Mouse (Mus musculus): ENCODE measurements around the gene Bend5. TPM values are rescaled to one million over a fixed set of nuclear protein-coding genes. Genes with fewer than 3 reads are reported as not detected.
A peak's percentile ranks its signal among the peaks of the same experiment; 100 is the strongest.

Gene Bend5
- polyA plus RNA-seq, 2 experiments: 38.2 to 58.3 TPM

GRCm38 (mm10) chr4:111447918-111448317 lies 33.1 kb downstream of the Bend5 start:
- no peak overlapping the region for H3K9ac ChIP-seq (ENCODE audit: low read depth, low read length, severe bottlenecking)
- H3K4me3 ChIP-seq (replicated peaks; ENCODE audit: low read length): no peak overlapping the region
- ATAC-seq (ENCODE audit: low FRiP score, low read depth) (no peak), DNase-seq (ENCODE audit: low spot score) (no peak)
- no peak overlapping the region for H3K4me2 ChIP-seq (replicated peaks; ENCODE audit: low read depth, low read length, severe bottlenecking)
- no peaks in the 10 kb centered on the region for H3K9me3 ChIP-seq (ENCODE audit: control insufficient read depth, low read length)
- TF ChIP-seq POLR2A (IDR thresholded peaks at IDR 0.05; ENCODE audit: borderline replicate concordance, extremely low read depth, insufficient read depth, insufficient read length): no peak
- no peak overlapping the region for H3K27ac ChIP-seq (replicated peaks; ENCODE audit: low read depth, low read length)
- no peaks in the 10 kb centered on the region for H3K27me3 ChIP-seq (ENCODE audit: control insufficient read depth, insufficient read depth, low read length)
- 88% methylated on average over 3 of the region's 3 CpGs for WGBS
- H3K4me1 ChIP-seq (ENCODE audit: control insufficient read depth, insufficient read depth, low read length): no peaks in the 10 kb centered on the region
- H3K36me3 ChIP-seq (ENCODE audit: control insufficient read depth, insufficient read depth, low read length): peaks cover 44% of the 10 kb centered on the region

GRCm38 (mm10) chr4:111448586-111448985 lies 33.8 kb downstream of the Bend5 start:
- H3K4me3 ChIP-seq (replicated peaks; ENCODE audit: low read length): no peak overlapping the region
- DNase-seq (ENCODE audit: low spot score) (no peak), ATAC-seq (ENCODE audit: low FRiP score, low read depth) (no peak)
- no peak for TF ChIP-seq POLR2A (IDR thresholded peaks at IDR 0.05; ENCODE audit: borderline replicate concordance, extremely low read depth, insufficient read depth, insufficient read length)
- no peaks in the 10 kb centered on the region for H3K9me3 ChIP-seq (ENCODE audit: control insufficient read depth, low read length)
- peaks cover 43% of the 10 kb centered on the region for H3K36me3 ChIP-seq (ENCODE audit: control insufficient read depth, insufficient read depth, low read length)
- 96% methylated on average over 4 of the region's 4 CpGs for WGBS
- no peaks in the 10 kb centered on the region for H3K4me1 ChIP-seq (ENCODE audit: control insufficient read depth, insufficient read depth, low read length)
- H3K27me3 ChIP-seq (ENCODE audit: control insufficient read depth, insufficient read depth, low read length): no peaks in the 10 kb centered on the region
- no peak overlapping the region for H3K9ac ChIP-seq (ENCODE audit: low read depth, low read length, severe bottlenecking)
- no peak overlapping the region for H3K27ac ChIP-seq (replicated peaks; ENCODE audit: low read depth, low read length)
- H3K4me2 ChIP-seq (replicated peaks; ENCODE audit: low read depth, low read length, severe bottlenecking): no peak overlapping the region

GRCm38 (mm10) chr4:111449442-111450199 lies 34.8 kb downstream of the Bend5 start:
- peaks cover 54% of the 10 kb centered on the region for H3K36me3 ChIP-seq (ENCODE audit: control insufficient read depth, insufficient read depth, low read length)
- no peak for TF ChIP-seq POLR2A (IDR thresholded peaks at IDR 0.05; ENCODE audit: borderline replicate concordance, extremely low read depth, insufficient read depth, insufficient read length)
- H3K4me1 ChIP-seq (ENCODE audit: control insufficient read depth, insufficient read depth, low read length): no peaks in the 10 kb centered on the region
- H3K27me3 ChIP-seq (ENCODE audit: control insufficient read depth, insufficient read depth, low read length): no peaks in the 10 kb centered on the region
- H3K4me2 ChIP-seq (replicated peaks; ENCODE audit: low read depth, low read length, severe bottlenecking): no peak overlapping the region
- WGBS: 76% methylated on average over 7 of the region's 7 CpGs
- DNase-seq (ENCODE audit: low spot score): no peak
- ATAC-seq (ENCODE audit: low FRiP score, low read depth): no peak
- H3K9me3 ChIP-seq (ENCODE audit: control insufficient read depth, low read length): no peaks in the 10 kb centered on the region
- no peak overlapping the region for H3K9ac ChIP-seq (ENCODE audit: low read depth, low read length, severe bottlenecking)
- 0 out of 2 replicates have a peak overlapping the region, but pooled peaks have one; percentile 19 for H3K27ac ChIP-seq (replicated peaks; ENCODE audit: low read depth, low read length)
- H3K4me3 ChIP-seq (replicated peaks; ENCODE audit: low read length): no peak overlapping the region

GRCm38 (mm10) chr4:111451283-111451918 lies 36.6 kb downstream of the Bend5 start:
- ATAC-seq (ENCODE audit: low FRiP score, low read depth) (no peak), DNase-seq (ENCODE audit: low spot score) (no peak)
- Histone ChIP-seq H3K9ac (ENCODE audit: low read depth, low read length, severe bottlenecking) (no peak overlapping the region), H3K4me3 (replicated peaks; ENCODE audit: low read length) (no peak overlapping the region), H3K27me3 (ENCODE audit: control insufficient read depth, insufficient read depth, low read length) (no peaks in the 10 kb centered on the region), H3K4me2 (replicated peaks; ENCODE audit: low read depth, low read length, severe bottlenecking) (no peak overlapping the region), H3K27ac (replicated peaks; ENCODE audit: low read depth, low read length) (no peak overlapping the region), H3K4me1 (ENCODE audit: control insufficient read depth, insufficient read depth, low read length) (no peaks in the 10 kb centered on the region), H3K9me3 (ENCODE audit: control insufficient read depth, low read length) (no peaks in the 10 kb centered on the region), H3K36me3 (ENCODE audit: control insufficient read depth, insufficient read depth, low read length) (peaks cover 62% of the 10 kb centered on the region)
- no peak for TF ChIP-seq POLR2A (IDR thresholded peaks at IDR 0.05; ENCODE audit: borderline replicate concordance, extremely low read depth, insufficient read depth, insufficient read length)
- 63% methylated on average over 7 of the region's 7 CpGs for WGBS

- ATAC-seq (ENCODE audit: low FRiP score, low read depth): no peak
- Histone ChIP-seq H3K4me2 (replicated peaks; ENCODE audit: low read depth, low read length, severe bottlenecking) (no peak overlapping the region), H3K9ac (ENCODE audit: low read depth, low read length, severe bottlenecking) (no peak overlapping the region), H3K27ac (replicated peaks; ENCODE audit: low read depth, low read length) (no peak overlapping the region), H3K9me3 (ENCODE audit: control insufficient read depth, low read length) (no peaks in the 10 kb centered on the region), H3K4me3 (replicated peaks; ENCODE audit: low read length) (no peak overlapping the region), H3K4me1 (ENCODE audit: control insufficient read depth, insufficient read depth, low read length) (no peaks in the 10 kb centered on the region), H3K36me3 (ENCODE audit: control insufficient read depth, insufficient read depth, low read length) (peaks cover 59% of the 10 kb centered on the region), H3K27me3 (ENCODE audit: control insufficient read depth, insufficient read depth, low read length) (no peaks in the 10 kb centered on the region)
- no peak for TF ChIP-seq POLR2A (IDR thresholded peaks at IDR 0.05; ENCODE audit: borderline replicate concordance, extremely low read depth, insufficient read depth, insufficient read length)
- no peak for DNase-seq (ENCODE audit: low spot score)
- 85% methylated on average over 5 of the region's 5 CpGs for WGBS
Measured at GRCm38 (mm10) chr4:111452192-111452591, 37.4 kb downstream of the Bend5 start.
